Mouse (Mus musculus) lung, postnatal 10 days (tissue): ENCODE data around the gene Wwox.

Source experiments
- DNase-seq: peaks from one replicate; pipeline ENCODE4 v3.0.0; 2021

Wwox gene

DNA sequence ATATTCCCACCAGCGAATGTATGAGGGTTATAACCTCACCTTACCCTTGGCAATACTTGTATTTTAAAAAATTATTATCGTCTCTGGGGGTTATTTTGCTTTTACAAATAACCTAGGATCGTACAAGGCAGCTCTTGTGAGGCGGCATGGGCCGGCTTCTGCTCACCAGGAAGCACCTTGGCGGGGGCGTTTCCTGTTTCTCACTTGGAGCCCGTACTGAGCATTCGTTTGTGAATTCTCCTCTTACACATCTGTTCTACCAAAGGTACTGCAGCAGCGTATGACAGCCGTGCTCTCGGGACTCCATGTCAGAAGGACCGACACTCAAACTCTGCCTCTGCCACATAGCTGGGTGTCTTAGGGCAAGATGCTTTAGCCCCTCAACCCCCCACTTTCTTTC is 546.5 kb downstream of the Wwox start:
- no peak for DNase-seq

DNA sequence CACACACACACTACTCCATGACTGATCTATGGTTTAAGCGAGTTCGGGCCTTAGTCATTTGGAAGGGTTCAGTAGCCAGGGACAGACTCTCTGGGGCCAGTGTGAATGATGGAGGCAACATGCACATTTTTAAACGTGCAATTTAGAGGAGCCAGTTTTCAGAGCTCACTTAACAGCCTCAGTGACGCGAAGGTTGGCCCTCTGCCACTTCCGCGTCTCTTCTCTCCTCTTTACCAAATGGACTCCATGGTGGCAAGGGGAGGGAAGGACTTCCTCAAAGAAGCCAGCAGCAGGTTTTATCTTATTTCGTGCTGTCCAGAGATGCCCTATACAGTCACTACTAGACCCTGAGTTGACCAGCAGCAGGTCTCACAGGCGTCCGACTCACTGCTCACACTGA is 547.5 kb downstream of the Wwox start:
- no peak for DNase-seq

DNA sequence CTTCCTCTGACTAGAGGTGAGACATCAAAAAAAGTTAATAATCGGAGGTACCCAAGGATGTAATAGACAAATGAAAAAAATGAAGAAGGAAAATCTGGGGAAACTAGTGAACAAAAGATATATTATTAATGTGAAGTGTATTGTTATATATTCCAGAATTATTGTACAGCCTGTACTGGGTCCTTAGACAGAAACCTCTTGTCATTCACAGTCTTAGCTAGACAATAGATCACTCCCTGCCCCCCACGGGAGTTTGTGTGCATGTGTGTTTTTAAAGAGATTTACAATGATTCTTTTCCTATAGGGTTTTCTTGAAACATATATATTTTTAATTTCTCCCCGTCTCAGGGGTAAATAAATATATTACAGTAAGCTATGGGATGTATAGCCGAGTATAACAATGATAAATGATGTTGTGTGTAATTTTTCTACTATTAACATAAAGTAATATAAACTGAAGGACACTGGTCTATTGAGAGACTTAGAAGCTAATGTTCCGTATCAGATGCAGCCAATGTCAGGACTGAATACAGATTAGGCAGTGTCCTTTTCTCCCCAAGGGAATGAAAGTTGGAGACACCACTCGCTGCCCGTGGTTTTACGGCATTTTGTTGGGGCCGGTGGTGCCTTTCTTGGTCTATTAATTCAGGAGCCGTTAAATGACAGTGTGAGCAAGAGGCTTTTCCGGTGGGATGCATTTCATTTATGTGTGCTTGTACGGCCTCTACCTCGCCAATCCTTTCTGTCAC is 551.6 kb downstream of the Wwox start:
- no peak for DNase-seq

DNA sequence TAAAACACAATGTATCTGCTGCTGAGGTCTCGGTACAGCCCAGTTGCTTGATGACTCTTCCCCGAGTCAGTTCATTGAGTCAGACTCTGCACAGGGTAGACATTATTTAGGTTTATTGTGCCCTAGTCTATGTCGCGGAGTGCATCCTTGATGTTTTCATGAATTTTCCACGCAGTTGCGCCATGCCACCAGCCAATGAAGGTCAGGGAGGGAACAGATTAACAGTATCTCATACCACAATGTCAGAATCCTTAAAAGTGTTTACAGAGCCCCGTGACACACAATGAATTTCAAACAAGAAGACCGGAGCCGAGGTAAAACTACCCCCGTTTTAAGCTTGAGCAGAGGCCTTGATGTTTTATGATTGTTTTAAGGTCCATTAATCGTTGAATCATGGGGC is 561.3 kb downstream of the Wwox start:
- no peak for DNase-seq

DNA sequence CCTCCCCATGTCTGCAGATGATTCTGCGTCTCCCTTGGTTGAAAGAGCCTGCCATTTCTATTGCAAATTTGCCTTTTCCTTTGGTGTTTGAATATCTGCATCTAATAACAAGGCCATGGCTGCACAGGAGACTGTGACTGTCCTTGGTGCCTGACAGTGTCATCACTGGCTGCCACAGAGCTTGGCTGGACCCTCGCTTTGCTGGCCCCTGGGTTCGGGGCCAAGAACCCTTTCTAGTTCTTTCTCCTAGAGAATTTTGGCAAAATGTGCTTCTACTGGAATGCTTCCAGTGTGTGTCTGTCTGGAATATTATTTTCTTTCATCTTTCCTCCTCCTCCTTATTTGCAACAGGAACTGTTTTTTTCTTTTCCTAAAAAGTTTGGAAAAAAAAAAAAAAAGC is 565.6 kb downstream of the Wwox start:
- DNase-seq = peak; percentile 23

DNA sequence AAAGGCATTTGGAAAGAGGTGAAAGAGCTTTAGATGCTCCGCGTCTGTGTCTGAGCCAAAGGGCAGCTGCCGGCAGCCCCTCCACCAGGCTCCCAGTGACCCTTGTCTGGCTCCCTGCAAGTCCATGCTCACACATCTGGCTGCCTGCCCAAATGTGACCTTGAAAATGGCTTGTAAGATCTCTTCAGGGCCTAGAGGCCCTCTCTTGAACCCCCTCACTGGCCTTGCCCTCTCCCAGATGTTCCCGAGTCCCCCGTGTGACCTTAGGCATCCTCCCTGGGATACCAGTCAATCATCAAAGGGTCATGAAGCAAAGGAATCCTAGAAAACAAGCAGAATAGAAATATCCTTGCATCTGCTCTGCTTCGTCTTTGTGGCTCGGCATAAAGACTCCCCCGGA is 567.1 kb downstream of the Wwox start:
- DNase-seq = peak; percentile 38

DNA sequence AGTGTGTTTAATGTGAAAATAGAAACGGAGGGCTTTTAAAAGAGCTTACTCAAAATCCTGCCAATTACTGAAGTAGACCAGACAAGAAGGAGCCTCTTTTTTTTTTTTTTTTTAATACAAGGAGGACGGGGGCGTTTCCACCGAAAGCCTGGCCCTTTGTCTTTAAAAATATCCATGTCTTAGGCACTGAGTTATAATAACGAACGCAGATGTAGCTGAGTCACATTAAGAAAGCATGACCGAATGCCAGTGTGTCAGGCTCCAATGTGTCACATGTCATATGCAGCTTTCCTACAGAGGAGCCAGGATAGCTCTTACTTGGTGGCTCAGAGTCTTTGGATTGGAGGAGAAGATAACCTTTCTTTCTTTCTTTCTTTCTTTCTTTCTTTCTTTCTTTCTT is 567.8 kb downstream of the Wwox start:
- DNase-seq = no peak

DNA sequence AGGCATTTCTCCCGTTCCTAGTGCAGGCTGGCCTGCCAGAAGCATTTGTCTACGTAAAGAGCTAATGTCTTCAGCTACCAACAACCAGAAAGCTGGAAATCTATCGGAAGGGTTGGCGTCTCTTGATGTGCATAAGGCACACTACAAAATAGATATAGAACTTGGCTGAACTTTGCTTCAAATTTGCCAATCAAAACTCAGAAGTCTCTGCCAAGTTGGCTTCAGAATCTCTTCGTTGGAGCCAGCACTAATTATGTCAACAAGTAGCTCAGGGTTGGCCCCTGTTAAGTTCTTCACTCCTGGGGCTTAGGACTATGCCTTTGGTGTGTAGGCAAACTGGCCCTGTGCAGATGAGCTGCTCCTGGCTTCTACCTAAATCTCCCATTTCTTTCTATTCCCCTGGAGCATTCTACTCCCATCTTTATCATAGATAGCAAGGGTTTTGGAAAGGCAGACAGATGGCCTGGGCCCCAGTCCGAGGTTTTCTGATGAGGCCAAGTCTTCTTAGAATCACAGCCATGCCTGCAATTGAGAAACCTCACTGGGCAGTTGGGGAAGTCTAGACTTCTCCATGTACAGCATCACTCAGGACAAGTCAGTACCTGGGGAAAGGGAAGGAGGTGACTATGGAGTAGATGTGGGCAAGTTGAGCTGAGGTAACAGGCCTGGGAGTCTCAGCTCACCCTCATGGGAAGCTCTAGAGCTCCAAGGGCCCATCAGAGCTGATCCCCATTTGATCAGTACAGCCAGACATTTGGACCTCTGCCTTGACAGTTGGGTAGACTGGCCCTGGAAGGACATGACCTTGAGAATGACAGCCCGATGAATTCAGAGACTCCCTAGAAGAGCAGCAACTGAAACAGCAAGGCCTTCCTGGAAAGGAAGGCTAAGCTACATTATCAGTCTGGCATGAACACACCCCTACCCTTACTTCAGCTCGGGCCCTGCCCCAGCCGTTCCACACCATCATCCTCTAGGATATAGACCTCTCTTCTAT is 569.5 kb downstream of the Wwox start:
- peak; percentile 14 for DNase-seq

DNA sequence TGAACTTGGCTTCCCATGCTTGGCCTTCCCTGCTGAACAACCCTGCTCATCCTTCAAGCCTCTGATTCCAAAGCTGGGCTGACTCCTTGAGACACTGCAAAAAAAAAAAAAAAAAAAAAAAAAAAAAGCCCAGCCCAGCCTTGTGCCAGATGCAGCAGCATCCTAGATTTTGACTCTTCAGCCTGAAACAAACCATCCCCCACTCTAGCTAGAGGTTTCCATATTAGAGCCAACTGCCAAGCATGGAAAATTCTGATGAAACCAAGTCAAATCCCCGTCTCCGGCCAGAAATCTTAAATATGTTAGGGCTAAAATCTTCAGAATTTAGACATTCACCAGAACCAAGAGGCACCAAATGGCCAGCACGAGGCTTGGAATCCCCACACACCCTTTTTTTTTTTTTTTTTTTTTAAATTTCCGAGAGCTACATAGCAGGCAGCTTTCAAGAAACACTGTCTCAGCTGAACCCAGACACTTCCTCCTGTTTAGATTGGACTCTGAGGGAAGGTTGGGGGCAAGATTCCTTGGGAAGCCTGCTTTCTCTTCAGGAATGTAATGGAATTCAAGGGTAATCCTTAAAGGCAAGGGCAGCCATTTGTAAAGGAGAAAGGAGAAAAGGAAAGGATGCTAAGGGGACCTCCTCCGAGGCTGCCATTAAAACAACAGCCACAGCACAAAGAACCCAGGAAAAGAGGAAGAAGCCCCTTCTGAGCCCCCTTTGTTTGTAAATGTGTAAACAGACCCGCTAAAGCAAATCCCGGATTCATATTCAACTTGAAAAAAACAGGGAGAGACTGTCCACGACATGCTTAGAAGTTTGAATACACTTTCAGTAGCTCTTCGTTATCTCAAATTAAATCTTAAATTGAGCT is 570.7 kb downstream of the Wwox start:
- peak; percentile 32 for DNase-seq

DNA sequence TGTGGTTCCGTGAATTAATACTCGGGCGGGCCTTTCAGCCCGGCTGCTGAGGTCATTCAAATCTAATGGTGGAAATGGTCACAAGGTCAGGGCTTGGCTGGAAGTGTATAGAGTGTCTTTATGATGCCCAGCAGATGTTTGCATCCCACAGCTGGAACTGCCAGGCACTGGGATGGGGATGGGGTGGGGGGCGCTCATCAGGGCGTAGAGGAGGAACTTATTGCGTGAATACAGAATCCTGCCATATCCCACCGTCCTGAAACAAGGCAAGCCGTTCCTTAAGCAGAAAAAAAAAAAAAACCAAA is 571.3 kb downstream of the Wwox start:
- DNase-seq = no peak

DNA sequence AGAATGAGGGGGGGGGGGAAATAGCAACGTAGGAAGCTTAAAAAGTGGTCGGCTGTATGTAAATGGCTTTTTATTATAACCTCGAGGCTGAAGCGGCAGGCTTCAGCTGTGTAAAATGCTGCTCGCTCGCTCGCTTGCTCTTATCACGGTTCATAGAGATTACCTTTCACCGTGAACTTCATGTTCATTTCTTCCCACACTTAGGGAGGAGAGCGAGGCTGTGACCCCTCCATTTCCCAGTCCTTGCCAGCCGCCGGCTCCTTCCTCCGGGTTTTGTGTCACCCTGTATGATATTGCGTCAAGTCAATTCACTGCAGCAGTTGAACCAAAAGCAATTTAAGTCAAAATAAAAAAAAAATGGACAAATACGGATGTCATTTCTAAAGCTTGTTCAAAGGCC is 580.2 kb downstream of the Wwox start:
- DNase-seq = no peak

DNA sequence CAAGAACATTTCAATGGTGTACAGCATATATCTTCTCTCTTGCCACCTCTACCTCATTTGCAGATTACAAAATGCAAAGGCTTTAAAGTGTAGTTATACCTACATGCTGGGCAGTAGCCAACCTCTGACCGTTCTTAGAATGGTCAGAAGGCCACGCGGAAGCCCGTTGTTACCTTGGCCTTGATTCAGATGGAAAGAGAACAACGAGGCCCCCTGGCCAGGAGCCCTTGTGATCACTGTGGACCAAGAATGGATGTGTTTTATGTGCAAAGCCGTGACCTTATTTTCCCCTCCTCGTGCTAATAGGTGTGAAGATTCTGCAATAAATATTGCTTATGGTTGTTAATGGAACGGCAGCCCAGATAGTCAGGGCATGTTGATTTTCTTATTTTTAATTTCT is 582.3 kb downstream of the Wwox start:
- DNase-seq = no peak

DNA sequence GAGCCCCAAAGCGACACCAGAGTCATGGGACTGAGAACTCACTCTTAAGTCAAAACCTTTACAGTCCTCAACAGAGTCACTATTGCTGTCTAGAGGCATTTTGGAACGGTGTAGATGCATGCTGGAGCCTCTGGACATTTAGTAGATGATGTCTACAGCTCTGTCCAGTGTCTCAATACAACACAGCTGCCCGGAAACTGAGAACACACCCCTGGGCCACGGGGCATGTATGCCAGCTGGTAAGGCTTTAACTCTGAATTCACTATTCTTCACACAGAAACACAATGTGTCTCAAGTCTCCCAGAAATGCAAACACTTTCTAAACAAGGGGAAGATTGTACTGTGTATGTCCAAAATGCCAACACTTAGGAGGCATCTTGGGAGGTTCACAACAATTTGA is 584.6 kb downstream of the Wwox start:
- DNase-seq = no peak

DNA sequence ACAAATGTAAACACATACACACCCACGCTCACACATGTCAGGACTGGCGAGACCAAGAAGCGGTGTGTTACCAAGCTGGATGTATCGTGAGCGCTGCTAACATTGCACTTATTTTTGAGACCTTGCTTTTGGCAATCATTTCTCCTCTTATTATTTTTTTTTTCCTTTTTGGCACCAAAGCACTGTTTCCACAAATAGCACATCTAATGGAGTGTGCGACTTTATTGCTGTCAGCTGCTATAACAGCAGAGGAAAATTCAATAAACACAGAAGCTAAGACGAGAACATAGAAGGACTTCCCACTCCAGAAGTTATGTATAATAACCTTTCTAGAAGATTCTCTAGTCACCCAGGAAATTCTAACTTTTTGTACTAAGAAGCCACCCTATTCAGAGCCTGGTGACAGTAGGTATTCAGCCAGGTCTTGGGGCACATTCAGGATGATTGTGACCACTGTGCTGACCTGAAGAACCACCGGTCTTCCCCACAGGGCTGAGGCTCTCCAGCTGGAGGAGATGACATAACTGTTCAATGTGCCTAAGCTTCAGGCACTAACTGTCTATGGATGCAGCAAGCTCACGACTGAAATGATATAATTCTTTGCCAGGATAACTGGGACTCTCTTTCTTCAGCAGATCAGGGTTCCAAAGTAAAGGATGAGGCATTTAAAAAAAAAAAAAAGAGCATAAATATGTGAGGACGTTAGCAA is 586.1 kb downstream of the Wwox start:
- peak; percentile 26 for DNase-seq

DNA sequence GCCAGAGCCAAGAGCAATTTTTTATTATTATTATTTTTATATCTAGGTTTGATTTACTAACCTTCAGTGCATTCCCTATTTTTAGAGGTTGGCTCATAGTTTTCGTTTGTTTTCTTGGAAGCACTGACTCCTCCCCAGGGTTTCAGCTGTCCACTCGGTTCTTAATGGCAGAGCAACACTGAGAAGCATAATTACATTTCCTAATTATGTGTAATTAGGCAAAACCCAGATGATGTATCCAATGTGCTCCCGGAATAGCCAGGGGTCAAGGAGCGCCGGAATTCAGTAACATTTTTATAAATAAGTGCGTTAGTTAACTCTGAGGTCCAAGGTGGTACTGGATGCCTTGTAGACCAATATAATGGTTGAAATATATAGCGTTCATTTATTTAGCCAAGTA is 586.7 kb downstream of the Wwox start:
- DNase-seq = no peak

DNA sequence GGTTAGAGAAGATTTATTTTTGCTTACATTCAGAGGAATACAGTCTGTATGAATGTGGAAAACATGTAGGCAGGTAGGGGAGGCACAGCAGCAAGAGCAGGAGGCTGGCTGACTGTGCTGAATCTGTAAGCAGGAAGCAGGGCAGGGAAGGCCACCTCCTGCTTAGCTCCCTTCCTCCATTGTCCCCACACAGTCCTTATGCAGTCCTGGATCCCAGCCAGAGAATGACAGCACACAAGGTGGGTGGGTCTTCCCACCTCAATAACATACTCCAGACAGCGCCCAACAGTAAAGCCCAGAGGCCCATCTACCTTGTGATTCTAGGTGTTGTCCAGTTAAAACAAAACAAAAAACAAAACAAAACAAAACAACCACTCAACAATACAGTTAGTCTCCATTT is 593.7 kb downstream of the Wwox start:
- peak; percentile 19 for DNase-seq

DNA sequence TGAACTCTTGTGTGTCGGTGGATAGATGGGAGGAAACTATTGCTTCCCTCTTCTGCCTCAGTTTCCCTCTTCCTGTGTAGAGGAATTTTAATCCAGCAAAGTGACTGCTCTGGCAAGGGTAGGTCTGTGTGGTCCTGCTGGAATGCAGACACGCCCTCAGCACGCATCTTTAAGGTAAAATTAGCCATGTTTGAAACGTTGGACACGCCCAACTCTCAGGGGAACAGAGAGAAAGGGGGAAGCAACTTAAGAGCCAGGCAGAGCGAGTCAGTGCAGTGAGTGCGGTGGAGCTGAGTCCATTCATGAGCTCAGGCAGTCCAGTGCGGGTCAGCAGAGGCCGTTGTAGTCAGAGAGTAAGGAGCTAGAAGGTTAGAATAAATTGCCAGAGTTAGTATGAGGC is 596.6 kb downstream of the Wwox start:
- no peak for DNase-seq

DNA sequence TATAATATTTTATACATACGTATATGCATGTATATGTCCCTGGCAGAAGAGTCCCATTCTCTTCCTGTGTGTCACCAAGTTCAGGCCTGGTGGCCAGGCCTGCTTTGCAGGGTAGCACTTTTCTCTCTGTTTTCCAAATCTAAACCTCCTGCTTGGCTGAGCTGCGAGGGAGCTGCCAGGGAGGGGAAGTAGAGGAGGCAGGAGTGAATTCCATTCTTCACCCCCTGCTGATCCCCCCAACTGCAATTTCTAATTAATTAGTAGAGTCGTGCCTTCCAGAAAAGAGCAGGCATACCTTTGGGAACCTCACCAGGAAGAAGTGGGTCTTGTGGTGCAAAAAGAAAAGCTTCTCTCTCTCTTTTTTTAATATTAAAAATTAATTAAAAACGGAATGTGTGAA is 599.0 kb downstream of the Wwox start:
- no peak for DNase-seq

DNA sequence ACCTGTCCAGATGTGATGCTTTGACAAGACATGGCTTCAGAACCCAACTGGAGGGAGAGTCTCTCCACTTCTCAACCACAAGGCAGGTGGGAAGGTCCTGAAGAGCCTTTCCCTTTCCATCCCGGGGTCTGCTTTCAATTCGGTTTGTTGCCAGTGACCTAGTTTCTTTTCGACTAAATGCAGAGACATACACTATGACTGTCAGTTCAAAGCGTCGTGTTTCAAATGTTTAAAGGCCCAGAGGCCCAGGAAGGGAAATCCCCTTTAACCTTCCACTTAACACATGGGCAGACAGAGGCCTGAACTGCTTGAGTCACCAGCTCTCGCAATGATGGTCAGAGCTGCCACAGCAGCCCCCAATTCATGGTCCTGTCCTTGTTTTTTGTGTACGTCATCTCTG is 606.3 kb downstream of the Wwox start:
- no peak for DNase-seq

DNA sequence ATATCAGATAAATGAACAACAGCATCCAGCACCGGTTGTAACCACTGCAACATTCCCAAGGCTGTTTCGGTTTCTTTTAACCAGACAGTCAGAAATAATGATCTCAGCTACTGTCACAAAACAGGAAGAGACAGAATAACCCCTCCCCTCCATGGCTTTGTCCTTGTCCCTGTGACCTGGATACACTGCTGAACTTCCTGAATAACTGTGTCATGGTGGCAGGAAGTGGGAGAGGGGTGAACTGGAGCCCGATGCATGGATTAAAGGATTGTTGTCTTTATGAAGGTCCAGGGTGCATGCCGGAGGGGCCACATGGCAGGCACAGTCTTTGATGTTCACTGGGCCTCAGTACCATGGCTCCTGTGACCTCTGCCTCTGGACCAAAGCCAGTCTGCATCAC is 607.0 kb downstream of the Wwox start:
- peak; percentile 12 for DNase-seq

DNA sequence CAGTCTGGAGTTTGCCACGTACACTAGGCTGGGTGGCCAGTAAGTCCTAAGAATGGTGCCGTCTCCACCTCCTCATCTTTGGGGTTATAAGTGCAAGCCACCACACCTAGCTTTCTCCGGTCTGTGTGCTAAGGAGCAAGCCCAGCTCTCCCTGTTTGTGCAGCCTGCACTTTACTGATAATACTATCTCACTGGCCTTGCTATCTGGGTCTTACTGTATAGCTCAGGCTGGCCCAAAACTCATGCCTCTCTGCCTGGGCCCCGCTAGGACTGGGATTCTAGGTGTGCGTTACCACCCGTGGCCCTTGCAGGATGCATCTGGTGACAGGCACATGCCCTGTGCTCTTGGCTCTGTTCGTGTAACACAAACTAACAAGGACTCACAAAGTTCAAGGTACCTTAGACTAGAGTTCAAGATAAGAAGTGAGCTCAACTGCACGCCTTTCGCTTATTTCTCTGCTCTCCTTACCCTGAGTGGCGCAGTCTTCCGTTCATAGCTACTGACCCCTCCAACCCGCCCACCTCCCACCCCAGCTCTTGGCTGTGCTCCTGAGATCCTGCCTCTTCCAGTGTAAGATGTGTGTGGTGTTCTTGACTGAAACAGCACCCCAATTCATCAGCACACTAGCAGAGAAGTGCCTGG is 618.9 kb downstream of the Wwox start:
- DNase-seq = no peak

DNA sequence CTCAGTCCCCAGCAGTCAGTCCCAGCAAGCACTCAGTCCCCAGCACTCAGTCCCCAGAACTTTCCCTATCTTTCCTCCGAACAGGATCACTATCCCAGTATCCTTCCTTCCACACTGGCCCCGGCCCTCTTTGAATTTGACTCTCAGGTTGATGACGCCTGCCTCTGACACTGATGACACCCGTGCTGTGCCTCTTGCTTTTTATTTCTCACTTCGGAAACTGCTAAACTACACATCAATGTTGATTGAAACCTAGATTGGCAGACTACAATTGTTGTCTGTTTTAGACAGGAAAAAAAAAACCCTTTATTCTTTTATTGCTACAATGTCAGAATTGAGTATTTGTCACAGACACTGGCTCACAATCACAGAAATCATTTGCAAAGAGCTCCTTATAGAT is 624.2 kb downstream of the Wwox start:
- no peak for DNase-seq
